Mouse (Mus musculus): ENCODE data around the gene Abca5. TPM values are rescaled to one million over a fixed set of nuclear protein-coding genes. Genes with fewer than 3 reads are reported as not detected.
A peak's percentile ranks its signal among the peaks of the same experiment; 100 is the strongest.

Abca5 gene
- polyA plus RNA-seq (2015; fragmentation: Nextera tagmentation; extraction: Ambion mirVana): 8.2 and 9.0 TPM in 2 replicates

GRCm38 (mm10) chr11:110337289-110338245 is at the start of gene Abca5:
TSS of gene Abca5 (minus strand) at chr11:110337716.
- peak; percentile 96 for ATAC-seq

GRCm38 (mm10) chr11:110385487-110385886 is 48.0 kb upstream of the Abca5 start:
- Histone ChIP-seq H3K9ac (replicated peaks; ENCODE audit: low read depth) (no peak overlapping the region), H3K27me3 (replicated peaks; ENCODE audit: insufficient read depth, low read length) (no peaks in the 10 kb centered on the region), H3K4me3 (ENCODE audit: low read depth, low read length) (no peak overlapping the region), H3K27ac (ENCODE audit: low read length) (no peak overlapping the region), H3K4me2 (replicated peaks; ENCODE audit: low read depth, low read length) (no peak overlapping the region), H3K36me3 (ENCODE audit: insufficient read depth, low read length) (no peaks in the 10 kb centered on the region), H3K4me1 (ENCODE audit: insufficient read depth, low read depth, low read length) (no peaks in the 10 kb centered on the region; the same call in 1 of the 2 replicates), H3K9me3 (ENCODE audit: low read length) (no peaks in the 10 kb centered on the region)
- ATAC-seq: no peak
- TF ChIP-seq EP300 (IDR thresholded peaks at IDR 0.05) (no peak), CTCF (IDR thresholded peaks at IDR 0.05) (no peak)
- DNase-seq (ENCODE audit: low spot score): no peak
- WGBS: 79% methylated on average over 2 of the region's 2 CpGs

More at GRCm38 (mm10) chr11:110337289-110338245, at the start of gene Abca5:
- H3K27me3 ChIP-seq (replicated peaks; ENCODE audit: insufficient read depth, low read length): no peaks in the 10 kb centered on the region
- no peak for TF ChIP-seq CTCF (IDR thresholded peaks at IDR 0.05)
- no peak for TF ChIP-seq EP300 (IDR thresholded peaks at IDR 0.05)
- no peaks in the 10 kb centered on the region for H3K36me3 ChIP-seq (ENCODE audit: insufficient read depth, low read length)
- peak within 1 kb of the TSS; percentile 70 for H3K27ac ChIP-seq (ENCODE audit: low read length)
- H3K9me3 ChIP-seq (ENCODE audit: low read length): no peaks in the 10 kb centered on the region
- H3K4me1 ChIP-seq (ENCODE audit: insufficient read depth, low read depth, low read length): no peaks in the 10 kb centered on the region
- 2% methylated on average over 76 of the region's 95 CpGs for WGBS
- H3K4me3 ChIP-seq (ENCODE audit: low read depth, low read length): peak within 1 kb of the TSS; percentile 81
- H3K4me2 ChIP-seq (replicated peaks; ENCODE audit: low read depth, low read length): peak within 1 kb of the TSS; percentile 75
- peak within 1 kb of the TSS; percentile 55 for H3K9ac ChIP-seq (replicated peaks; ENCODE audit: low read depth)
- peak; percentile 91 for DNase-seq (ENCODE audit: low spot score)

- Histone ChIP-seq H3K9me3 (ENCODE audit: low read length) (no peaks in the 10 kb centered on the region), H3K36me3 (ENCODE audit: insufficient read depth, low read length) (no peaks in the 10 kb centered on the region), H3K27me3 (replicated peaks; ENCODE audit: insufficient read depth, low read length) (no peaks in the 10 kb centered on the region), H3K9ac (replicated peaks; ENCODE audit: low read depth) (no peak overlapping the region), H3K27ac (ENCODE audit: low read length) (no peak overlapping the region), H3K4me2 (replicated peaks; ENCODE audit: low read depth, low read length) (peak overlapping the region; percentile 66), H3K4me3 (ENCODE audit: low read depth, low read length) (peak overlapping the region; percentile 32), H3K4me1 (ENCODE audit: insufficient read depth, low read depth, low read length) (no peaks in the 10 kb centered on the region; the same call in 1 of the 2 replicates)
- ATAC-seq: peak; percentile 37
- WGBS: 16% methylated on average over 15 of the region's 15 CpGs
- TF ChIP-seq EP300 (IDR thresholded peaks at IDR 0.05): no peak
- no peak for TF ChIP-seq CTCF (IDR thresholded peaks at IDR 0.05)
- no peak for DNase-seq (ENCODE audit: low spot score)
These were observed 42.8 kb upstream of the Abca5 start for GRCm38 (mm10) chr11:110380310-110380668.

- Histone ChIP-seq H3K9me3 (ENCODE audit: low read length) (no peaks in the 10 kb centered on the region), H3K4me2 (replicated peaks; ENCODE audit: low read depth, low read length) (peak overlapping the region; percentile 66), H3K36me3 (ENCODE audit: insufficient read depth, low read length) (no peaks in the 10 kb centered on the region), H3K4me3 (ENCODE audit: low read depth, low read length) (peak overlapping the region; percentile 32), H3K27me3 (replicated peaks; ENCODE audit: insufficient read depth, low read length) (no peaks in the 10 kb centered on the region), H3K27ac (ENCODE audit: low read length) (no peak overlapping the region), H3K9ac (replicated peaks; ENCODE audit: low read depth) (no peak overlapping the region), H3K4me1 (ENCODE audit: insufficient read depth, low read depth, low read length) (no peaks in the 10 kb centered on the region; the same call in 1 of the 2 replicates)
- DNase-seq (ENCODE audit: low spot score) (peak; percentile 82), ATAC-seq (peak; percentile 95)
- peak; percentile 49 for TF ChIP-seq CTCF (IDR thresholded peaks at IDR 0.05)
- TF ChIP-seq EP300 (IDR thresholded peaks at IDR 0.05): no peak
- WGBS: 4% methylated on average over 20 of the region's 20 CpGs
These were observed 42.3 kb upstream of the Abca5 start for GRCm38 (mm10) chr11:110379661-110380309.

GRCm38 (mm10) chr11:110374036-110374435 is 36.5 kb upstream of the Abca5 start:
- H3K9ac ChIP-seq (replicated peaks; ENCODE audit: low read depth): no peak overlapping the region
- H3K4me3 ChIP-seq (ENCODE audit: low read depth, low read length): no peak overlapping the region
- no peaks in the 10 kb centered on the region for H3K36me3 ChIP-seq (ENCODE audit: insufficient read depth, low read length)
- ATAC-seq (no peak), DNase-seq (ENCODE audit: low spot score) (no peak)
- H3K4me2 ChIP-seq (replicated peaks; ENCODE audit: low read depth, low read length): no peak overlapping the region
- TF ChIP-seq CTCF (IDR thresholded peaks at IDR 0.05): no peak
- TF ChIP-seq EP300 (IDR thresholded peaks at IDR 0.05): no peak
- H3K4me1 ChIP-seq (ENCODE audit: insufficient read depth, low read depth, low read length): no peaks in the 10 kb centered on the region
- no peaks in the 10 kb centered on the region for H3K9me3 ChIP-seq (ENCODE audit: low read length)
- no peak overlapping the region for H3K27ac ChIP-seq (ENCODE audit: low read length)
- no peaks in the 10 kb centered on the region for H3K27me3 ChIP-seq (replicated peaks; ENCODE audit: insufficient read depth, low read length)
- 84% methylated on average over 9 of the region's 9 CpGs for WGBS

- ATAC-seq: no peak
- H3K4me3 ChIP-seq (ENCODE audit: low read depth, low read length): no peak overlapping the region
- no peaks in the 10 kb centered on the region for H3K27me3 ChIP-seq (replicated peaks; ENCODE audit: insufficient read depth, low read length)
- DNase-seq (ENCODE audit: low spot score): peak; percentile 18
- H3K27ac ChIP-seq (ENCODE audit: low read length): no peak overlapping the region
- H3K4me1 ChIP-seq (ENCODE audit: insufficient read depth, low read depth, low read length): no peaks in the 10 kb centered on the region
- no peak overlapping the region for H3K4me2 ChIP-seq (replicated peaks; ENCODE audit: low read depth, low read length)
- H3K9me3 ChIP-seq (ENCODE audit: low read length): no peaks in the 10 kb centered on the region
- TF ChIP-seq CTCF (IDR thresholded peaks at IDR 0.05) (no peak), EP300 (IDR thresholded peaks at IDR 0.05) (no peak)
- H3K36me3 ChIP-seq (ENCODE audit: insufficient read depth, low read length): no peaks in the 10 kb centered on the region
- H3K9ac ChIP-seq (replicated peaks; ENCODE audit: low read depth): no peak overlapping the region
- WGBS: 66% methylated on average over 14 of the region's 15 CpGs
These were observed 34.9 kb upstream of the Abca5 start for GRCm38 (mm10) chr11:110372266-110372954.

Measured in lung, postnatal 0 days (tissue).